Mouse (Mus musculus) myocyte (in vitro differentiated cells): ENCODE results near the gene Gm20379. TPM values are rescaled to one million over a fixed set of nuclear protein-coding genes. Genes with fewer than 3 reads are reported as not detected.

Source experiments
- H3K27me3 ChIP-seq: one replicate; pipeline ENCODE4 v1.6.1; 2011; ENCODE audit not compliant: control insufficient read depth, insufficient read depth, insufficient read length
- H3K36me3 ChIP-seq: one replicate; pipeline ENCODE4 v1.6.1; 2011; ENCODE audit not compliant: control insufficient read depth, insufficient read depth
- H3K4me2 ChIP-seq: one replicate; pipeline ENCODE4 v1.6.1; 2011; ENCODE audit warnings: low read depth, control low read depth
- H3K4me3 ChIP-seq: one replicate; pipeline ENCODE4 v1.5.1; 2011; ENCODE audit warnings: mild to moderate bottlenecking, control low read depth, moderate library complexity
- H3K79me2 ChIP-seq: one replicate; pipeline ENCODE4 v1.6.1; 2011; ENCODE audit not compliant: control insufficient read depth, insufficient read depth
- H3ac ChIP-seq: one replicate; pipeline ENCODE4 v1.6.1; 2011; ENCODE audit not compliant: control insufficient read depth, insufficient read length
- CEBPB ChIP-seq: IDR thresholded peaks from 2 replicates; pipeline ENCODE4 v1.6.1; 2011; ENCODE audit warnings: mild to moderate bottlenecking, moderate library complexity; ENCODE audit not compliant: poor library complexity, insufficient read depth, severe bottlenecking
- E2F4 ChIP-seq: IDR thresholded peaks from one replicate; pipeline ENCODE4 v1.6.1; 2011; ENCODE audit warnings: mild to moderate bottlenecking, control low read depth, moderate library complexity; ENCODE audit not compliant: insufficient read depth
- MAX ChIP-seq: IDR thresholded peaks from one replicate; pipeline ENCODE4 v1.6.1; 2011; ENCODE audit warnings: low read depth, mild to moderate bottlenecking, control low read depth
- MYOD1 ChIP-seq, 3 experiments: IDR thresholded peaks; one replicate each; pipeline ENCODE4 v1.6.1; 2011; ENCODE audit warnings: control low read depth in 2 of 3, low read depth in 2 of 3, mild to moderate bottlenecking in 2 of 3, moderate library complexity in 1 of 3; ENCODE audit not compliant: insufficient read length in 2 of 3, control insufficient read depth in 1 of 3
- MYOG ChIP-seq, 3 experiments: IDR thresholded peaks; one replicate each; pipeline ENCODE4 v1.6.1; 2011; ENCODE audit warnings: control low read depth in 2 of 3, low read depth in 2 of 3, mild to moderate bottlenecking in 2 of 3; ENCODE audit not compliant: insufficient read length in 2 of 3, control insufficient read depth in 1 of 3, insufficient read depth in 1 of 3
- POLR2A ChIP-seq: IDR thresholded peaks from one replicate; pipeline ENCODE4 v1.6.1; 2011; ENCODE audit warnings: low read depth, mild to moderate bottlenecking, control low read depth, moderate library complexity; ENCODE audit not compliant: insufficient read length
- POLR2AphosphoS2 ChIP-seq: IDR thresholded peaks from one replicate; pipeline ENCODE4 v1.6.1; 2011; ENCODE audit warnings: low read depth, control low read depth; ENCODE audit not compliant: insufficient read length
- REST ChIP-seq: IDR thresholded peaks from one replicate; pipeline ENCODE4 v1.6.1; 2011; ENCODE audit warnings: mild to moderate bottlenecking, control low read depth, moderate library complexity; ENCODE audit not compliant: insufficient read depth, insufficient read length
- SRF ChIP-seq: IDR thresholded peaks from one replicate; pipeline ENCODE4 v1.6.1; 2011; ENCODE audit warnings: low read depth; ENCODE audit not compliant: control insufficient read depth, insufficient read length
- TCF12 ChIP-seq: IDR thresholded peaks from one replicate; pipeline ENCODE4 v1.6.1; 2011; ENCODE audit warnings: mild to moderate bottlenecking, control low read depth; ENCODE audit not compliant: poor library complexity, insufficient read depth, severe bottlenecking
- TCF3 ChIP-seq: IDR thresholded peaks from one replicate; pipeline ENCODE4 v1.6.1; 2011; ENCODE audit warnings: low read depth, control low read depth; ENCODE audit not compliant: insufficient read length
- USF1 ChIP-seq: IDR thresholded peaks from one replicate; pipeline ENCODE4 v1.6.1; 2011; ENCODE audit warnings: low read depth, mild to moderate bottlenecking, control low read depth, moderate library complexity
- polyA plus RNA-seq: library from polyadenylated mRNA; unstranded; fragments of >200 nt; fragmentation: generic; extraction: Trizol; gene quantifications from one replicate; pipeline ENCODE4 v1.2.1, GENCODE M21; 2012; ENCODE audit warnings: missing spikeins

Gm20379 gene
- polyA plus RNA-seq, 1 experiment, result not detected

GRCm38 (mm10) chr13:92293883-92294282, 11.9 kb upstream of the Gm20379 start:
- H3K79me2 ChIP-seq, result no peaks in the 10 kb centered on the region
- H3ac ChIP-seq, result no peak overlapping the region
- no peaks in the 10 kb centered on the region for H3K36me3 ChIP-seq
- no peak overlapping the region for H3K4me2 ChIP-seq
- H3K27me3 ChIP-seq, result no peaks in the 10 kb centered on the region
- H3K4me3 ChIP-seq, result no peak overlapping the region
- TF ChIP-seq MYOD1 (IDR thresholded peaks at IDR 0.05; ENCODE audit: control insufficient read depth in 1 of 3, insufficient read length in 2 of 3, low read depth in 2 of 3) (no peak), USF1 (no peak), MYOG (IDR thresholded peaks at IDR 0.05; ENCODE audit: control insufficient read depth in 1 of 3, insufficient read depth in 1 of 3, insufficient read length in 2 of 3, low read depth in 2 of 3) (no peak), POLR2A (no peak), REST (no peak), CEBPB (no peak), TCF12 (no peak), MAX (no peak)

GRCm38 (mm10) chr13:92296490-92296889, 9.3 kb upstream of the Gm20379 start:
- Histone ChIP-seq H3K4me3 (no peak overlapping the region), H3ac (no peak overlapping the region), H3K36me3 (no peaks in the 10 kb centered on the region), H3K79me2 (no peaks in the 10 kb centered on the region), H3K4me2 (no peak overlapping the region), H3K27me3 (no peaks in the 10 kb centered on the region)
- TF ChIP-seq MYOG (IDR thresholded peaks at IDR 0.05; ENCODE audit: control insufficient read depth in 1 of 3, insufficient read depth in 1 of 3, insufficient read length in 2 of 3, low read depth in 2 of 3), result no peak
- TF ChIP-seq TCF12, result no peak
- TF ChIP-seq REST, result no peak
- no peak for TF ChIP-seq POLR2A
- TF ChIP-seq E2F4, result no peak

- no peaks in the 10 kb centered on the region for H3K79me2 ChIP-seq
- no peak overlapping the region for H3ac ChIP-seq
- H3K27me3 ChIP-seq, result no peaks in the 10 kb centered on the region
- H3K4me3 ChIP-seq, result no peak overlapping the region
- no peak overlapping the region for H3K4me2 ChIP-seq
- TF ChIP-seq POLR2A (no peak), USF1 (no peak), TCF3 (no peak), REST (no peak), CEBPB (no peak), MYOD1 (IDR thresholded peaks at IDR 0.05; ENCODE audit: control insufficient read depth in 1 of 3, insufficient read length in 2 of 3, low read depth in 2 of 3) (no peak), TCF12 (no peak), POLR2AphosphoS2 (no peak), MYOG (IDR thresholded peaks at IDR 0.05; ENCODE audit: control insufficient read depth in 1 of 3, insufficient read depth in 1 of 3, insufficient read length in 2 of 3, low read depth in 2 of 3) (no peak), SRF (no peak), E2F4 (no peak), MAX (no peak)
- H3K36me3 ChIP-seq, result no peaks in the 10 kb centered on the region
These were observed 8.8 kb upstream of the Gm20379 start for GRCm38 (mm10) chr13:92297021-92297420.

GRCm38 (mm10) chr13:92299522-92299921, 6.3 kb upstream of the Gm20379 start:
- Histone ChIP-seq H3K36me3 (no peaks in the 10 kb centered on the region), H3K27me3 (no peaks in the 10 kb centered on the region), H3K4me3 (no peak overlapping the region), H3ac (no peak overlapping the region), H3K4me2 (no peak overlapping the region), H3K79me2 (no peaks in the 10 kb centered on the region)
- no peak for TF ChIP-seq MAX
- no peak for TF ChIP-seq CEBPB
- no peak for TF ChIP-seq REST
- no peak for TF ChIP-seq USF1
- no peak for TF ChIP-seq POLR2AphosphoS2
- TF ChIP-seq TCF12, result no peak
- no peak for TF ChIP-seq SRF
- TF ChIP-seq MYOG (IDR thresholded peaks at IDR 0.05; ENCODE audit: control insufficient read depth in 1 of 3, insufficient read depth in 1 of 3, insufficient read length in 2 of 3, low read depth in 2 of 3), result no peak
- no peak for TF ChIP-seq TCF3
- TF ChIP-seq MYOD1 (IDR thresholded peaks at IDR 0.05; ENCODE audit: control insufficient read depth in 1 of 3, insufficient read length in 2 of 3, low read depth in 2 of 3), result no peak
- no peak for TF ChIP-seq E2F4
- TF ChIP-seq POLR2A, result no peak

- Histone ChIP-seq H3K79me2 (no peaks in the 10 kb centered on the region), H3ac (no peak overlapping the region), H3K27me3 (no peaks in the 10 kb centered on the region), H3K4me3 (no peak overlapping the region), H3K4me2 (no peak overlapping the region), H3K36me3 (no peaks in the 10 kb centered on the region)
- TF ChIP-seq SRF (no peak), POLR2A (no peak), TCF3 (no peak), POLR2AphosphoS2 (no peak), MYOG (IDR thresholded peaks at IDR 0.05; ENCODE audit: control insufficient read depth in 1 of 3, insufficient read depth in 1 of 3, insufficient read length in 2 of 3, low read depth in 2 of 3) (no peak), USF1 (no peak), E2F4 (no peak), MAX (no peak), REST (no peak), CEBPB (no peak), MYOD1 (IDR thresholded peaks at IDR 0.05; ENCODE audit: control insufficient read depth in 1 of 3, insufficient read length in 2 of 3, low read depth in 2 of 3) (no peak), TCF12 (no peak)
These were observed 4.0 kb upstream of the Gm20379 start for GRCm38 (mm10) chr13:92301754-92302153.
